Mouse (Mus musculus): ENCODE measurements at regions not wholly inside any gene's neighbourhood (a gene's known extent, or its start where the extent isn't known, plus 50 kb on each side); places are given as distances from the start of the nearest gene placed in this dataset.

GRCm38 (mm10) chrX:77009336-77009735 is 406.6 kb upstream of the Cldn34d start:
- DNase-seq (ENCODE audit: low read depth, low spot score): no peak

DNA sequence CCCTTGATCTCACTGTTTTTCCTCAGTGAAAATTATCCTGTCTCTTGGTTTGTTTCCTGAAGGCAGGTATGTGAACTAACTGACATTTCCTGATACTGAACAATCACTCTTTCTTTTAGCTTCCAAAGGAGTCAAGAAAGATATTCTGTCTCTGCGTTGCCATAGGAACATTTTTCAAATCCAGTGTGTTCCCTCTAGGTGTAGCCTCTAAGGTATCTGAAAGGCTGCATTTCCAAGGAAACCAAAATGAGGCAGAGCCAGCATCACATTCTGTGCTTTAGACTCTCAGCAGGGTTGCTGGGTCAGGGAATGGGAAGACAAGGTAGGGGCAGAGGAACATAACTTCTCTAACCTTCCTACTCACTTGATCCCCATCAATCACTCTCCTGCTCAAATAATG is 411.2 kb upstream of the Cldn34d start:
- DNase-seq (ENCODE audit: low read depth, low spot score): no peak

DNA sequence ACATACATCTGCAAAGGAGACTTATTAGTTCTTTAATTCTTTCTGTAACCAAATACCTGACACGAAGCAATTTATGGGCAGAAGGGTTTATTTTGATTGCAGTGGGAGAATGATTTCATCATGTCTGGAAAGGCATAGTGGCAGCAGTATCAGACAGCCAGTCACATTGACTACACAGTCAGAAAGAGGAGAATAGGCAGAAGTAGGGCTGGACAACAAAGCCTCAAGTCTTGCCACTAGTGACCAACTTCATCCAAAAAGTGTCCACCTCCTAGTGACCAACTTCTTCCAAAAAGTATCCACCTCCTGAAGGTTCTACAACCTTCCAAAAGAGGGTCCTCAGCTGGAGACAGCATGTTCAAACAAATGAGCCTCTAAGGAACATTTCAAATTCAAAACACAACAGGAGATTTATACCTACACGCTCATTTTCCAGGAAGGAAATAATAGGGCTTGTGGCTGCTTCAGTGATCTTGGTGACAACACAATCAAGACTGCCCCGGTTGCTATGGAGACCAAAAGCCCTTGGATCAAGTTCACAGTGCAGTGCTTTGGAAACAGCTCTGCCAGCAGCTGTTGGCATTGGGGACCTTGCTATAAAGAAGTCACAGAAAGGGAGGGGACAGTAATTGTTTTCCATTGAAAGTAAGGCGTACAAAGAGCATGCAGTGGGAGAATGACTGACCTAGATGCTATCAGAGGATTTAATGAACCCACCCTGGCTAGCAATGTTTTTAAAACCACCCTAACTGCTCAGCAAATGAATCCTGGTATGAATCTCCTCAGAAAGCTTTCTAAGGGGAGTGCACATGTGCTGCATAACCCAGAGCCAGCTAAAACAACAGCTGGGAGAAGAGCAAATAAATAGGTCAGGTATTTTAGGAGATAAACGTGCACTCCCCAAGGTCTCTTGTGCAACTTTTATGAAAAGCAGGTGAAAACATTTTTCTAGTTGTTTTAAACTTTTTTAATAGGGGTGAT is 448.0 kb upstream of the Cldn34d start:
- DNase-seq (ENCODE audit: low read depth, low spot score): peak; percentile 13

DNA sequence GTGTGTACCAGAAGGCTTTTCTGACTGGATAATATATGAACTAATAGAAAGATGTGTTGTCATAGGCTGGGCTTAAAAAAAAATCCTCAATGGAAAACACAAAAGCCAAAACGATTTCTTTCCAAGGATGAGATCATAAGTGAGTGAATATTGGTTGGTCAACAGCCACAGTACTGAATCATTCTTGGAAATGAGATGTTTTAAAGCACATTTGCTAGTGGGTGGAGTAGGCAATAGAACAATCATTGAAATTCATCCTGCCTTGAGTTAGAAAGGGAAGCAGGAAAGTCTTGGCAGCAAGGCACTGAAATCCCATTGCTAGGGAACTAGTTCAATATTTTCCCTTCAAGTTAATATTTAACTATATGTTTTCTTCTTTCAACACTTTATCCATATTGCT is 449.3 kb upstream of the Cldn34d start:
- DNase-seq (ENCODE audit: low read depth, low spot score): no peak

DNA sequence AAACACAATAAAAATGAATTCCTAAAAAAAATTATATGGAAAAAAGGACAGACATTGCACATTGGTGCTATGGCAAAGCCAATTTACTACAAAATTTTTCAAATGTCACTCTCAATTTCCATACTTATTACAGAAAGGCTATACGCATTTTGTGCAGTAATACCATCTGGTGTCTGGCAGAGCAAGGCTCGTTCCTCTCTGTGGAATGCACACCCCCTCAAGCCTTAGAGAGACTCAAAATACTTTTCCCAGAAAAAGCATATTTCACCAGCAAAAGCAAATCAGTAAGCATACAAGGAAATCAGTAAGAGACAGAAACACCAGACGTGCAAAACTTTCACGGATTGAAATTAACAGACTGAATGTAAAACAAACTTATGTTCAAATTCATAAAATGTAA is 431.0 kb upstream of the Tbl1x start:
- no peak for DNase-seq (ENCODE audit: low read depth, low spot score)

GRCm38 (mm10) chrX:77082716-77083115 is 428.1 kb upstream of the Tbl1x start:
- no peak for DNase-seq (ENCODE audit: low read depth, low spot score)

GRCm38 (mm10) chrX:77121761-77122160 is 389.1 kb upstream of the Tbl1x start:
- DNase-seq (ENCODE audit: low read depth, low spot score): no peak

Measured in retina, adult 2 months (tissue).